Mouse (Mus musculus) skeletal muscle tissue, postnatal 0 days (tissue): ENCODE measurements around the gene Gm20792. TPM values are rescaled to one million over a fixed set of nuclear protein-coding genes. Genes with fewer than 3 reads are reported as not detected.

Experiments
- polyA plus RNA-seq: library from polyadenylated mRNA; unstranded; fragments of >200 nt; fragmentation: Nextera tagmentation; extraction: Ambion mirVana; gene quantifications from 2 replicates; pipeline ENCODE4 v1.2.1, GENCODE M21; 2015

The Gm20792 gene
- not detected in 2 replicates for polyA plus RNA-seq

DNA sequence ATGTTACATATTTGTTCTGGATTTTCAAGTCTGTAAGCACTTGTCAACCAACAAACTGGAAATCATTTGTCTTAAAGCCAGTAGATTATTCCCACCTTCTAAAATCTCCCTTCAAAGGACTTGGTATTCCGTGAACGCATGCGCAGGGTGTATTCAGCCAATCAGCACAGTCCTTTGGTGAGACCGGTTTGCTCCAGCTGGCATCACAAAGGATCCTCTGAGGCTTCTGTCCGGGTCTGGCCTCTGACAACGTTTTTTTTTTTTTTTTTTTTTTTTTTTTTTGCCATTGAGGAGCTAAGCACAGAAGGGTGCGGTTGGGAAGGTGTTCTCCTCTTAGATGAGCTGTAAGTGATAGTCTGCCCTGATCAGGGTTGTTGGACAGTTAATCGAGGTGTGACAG is at the start of gene Gm20792:
Gene Gm20792 (plus strand): TSS at position 301 of the 400 bp plus-strand sequence.

